Mouse (Mus musculus) frontal cortex, adult 2 months (tissue): ENCODE measurements around the gene Sh2d5. TPM values are rescaled to one million over a fixed set of nuclear protein-coding genes. Genes with fewer than 3 reads are reported as not detected.

Experiments used
- polyA plus RNA-seq: library from polyadenylated mRNA; depleted of rRNA; stranded (reverse); fragments of >200 nt; gene quantifications from 2 replicates; pipeline ENCODE4 v1.2.3, GENCODE M21; 2012; rRNA removed

The Sh2d5 gene
- polyA plus RNA-seq, 1 experiment: 67.9 TPM

Other genes with a start within 250 kb of the Sh2d5 start
- 171 and 179 TPM in 2 replicates for gene Hp1bp3, start 34.1 kb upstream of the Sh2d5 start, polyA plus RNA-seq
- gene Kif17, start within 50 bp of the Sh2d5 start, polyA plus RNA-seq: 21.8 and 23.3 TPM in 2 replicates
- gene Ddost, start 54.3 kb downstream of the Sh2d5 start, polyA plus RNA-seq: 89.8 and 93.1 TPM in 2 replicates
- gene Pink1, start 75.9 kb downstream of the Sh2d5 start, polyA plus RNA-seq: 327 and 338 TPM in 2 replicates
- 3.6 and 3.7 TPM in 2 replicates for gene Cda, start 117.6 kb downstream of the Sh2d5 start, polyA plus RNA-seq
- 19.2 and 19.9 TPM in 2 replicates for gene Fam43b, start 146.1 kb downstream of the Sh2d5 start, polyA plus RNA-seq
- gene Mul1, start 184.3 kb downstream of the Sh2d5 start, polyA plus RNA-seq: 23.9 and 24.7 TPM in 2 replicates
- 644 and 776 TPM in 2 replicates for gene Camk2n1, start 203.9 kb downstream of the Sh2d5 start, polyA plus RNA-seq